Mouse (Mus musculus) midbrain, embryonic 16.5 days (tissue): Measurements from ENCODE around the gene Ldb1. TPM values are rescaled to one million over a fixed set of nuclear protein-coding genes. Genes with fewer than 3 reads are reported as not detected.

ENCODE experiments used
- ATAC-seq: fragments of 200-750 bp; cut with Nextera tagmentation; 2 replicates; pipeline ENCODE4 v1.8.0; 2017; ENCODE audit warnings: moderate TSS enrichment
- H3K27ac ChIP-seq: fragments of 300-500 bp; sonication (generic); 2 replicates; pipeline ENCODE4 v1.5.1; 2014; ENCODE audit warnings: mild to moderate bottlenecking, low read length, mixed read lengths
- H3K27me3 ChIP-seq: fragments of 300-500 bp; sonication (generic); 2 replicates; pipeline ENCODE4 v1.6.1; 2014; ENCODE audit warnings: low read depth, low read length, mixed read lengths; ENCODE audit not compliant: control insufficient read depth, insufficient read depth
- H3K36me3 ChIP-seq: fragments of 300-500 bp; sonication (generic); 2 replicates; pipeline ENCODE4 v1.6.1; 2014; ENCODE audit warnings: mild to moderate bottlenecking, low read length, moderate library complexity, mixed read lengths; ENCODE audit not compliant: control insufficient read depth, insufficient read depth
- H3K4me1 ChIP-seq: fragments of 300-500 bp; sonication (generic); 2 replicates; pipeline ENCODE4 v1.6.1; 2014; ENCODE audit warnings: mild to moderate bottlenecking, low read length, mixed read lengths; ENCODE audit not compliant: control insufficient read depth, insufficient read depth
- H3K4me2 ChIP-seq: fragments of 300-500 bp; sonication (generic); 2 replicates; pipeline ENCODE4 v1.6.1; 2014; ENCODE audit warnings: mild to moderate bottlenecking, low read length, mixed read lengths
- H3K4me3 ChIP-seq: fragments of 300-500 bp; sonication (generic); 2 replicates; pipeline ENCODE4 v1.5.1; 2014; ENCODE audit warnings: low read depth, mild to moderate bottlenecking, low read length, moderate library complexity, mixed read lengths
- H3K9ac ChIP-seq: fragments of 300-500 bp; sonication (generic); 2 replicates; pipeline ENCODE4 v1.6.1; 2014; ENCODE audit warnings: low read depth, low read length, mixed read lengths
- H3K9me3 ChIP-seq: fragments of 300-500 bp; sonication (generic); replicated peaks from 2 replicates; pipeline ENCODE4 v1.6.1; 2014; ENCODE audit warnings: mild to moderate bottlenecking, low read length, mixed read lengths; ENCODE audit not compliant: control insufficient read depth, poor library complexity, severe bottlenecking
- WGBS: fragments of 180-500 bp; shearing (Covaris S2); extraction: QIAGEN DNeasy Blood & Tissue Kit; methylation state at CpG from one replicate; pipeline ENCODE4 v1.1.7; 2014; 5-methylcytosine and 5-hydroxymethylcytosine counted together
- polyA plus RNA-seq: library from polyadenylated mRNA; unstranded; fragments of >200 nt; fragmentation: Nextera tagmentation; extraction: Ambion mirVana; gene quantifications from 2 replicates; pipeline ENCODE4 v1.2.1, GENCODE M21; 2015

Ldb1 gene
- polyA plus RNA-seq, 1 experiment from 2014 or later = 88.1 TPM

- Histone ChIP-seq H3K4me3 (no peak overlapping the region), H3K4me2 (no peak overlapping the region), H3K27ac (no peak overlapping the region), H3K9ac (no peak overlapping the region), H3K36me3 (no peaks in the 10 kb centered on the region), H3K9me3 (no peaks in the 10 kb centered on the region), H3K4me1 (no peaks in the 10 kb centered on the region), H3K27me3 (no peaks in the 10 kb centered on the region)
- ATAC-seq = peak; percentile 68; the same call in 1 of the 2 replicates
- WGBS = 43% methylated on average over 12 of the region's 12 CpGs
Observed at GRCm38 (mm10) chr19:46014572-46015178, 30.3 kb downstream of the Ldb1 start.

GRCm38 (mm10) chr19:46005680-46006079, 39.3 kb downstream of the Ldb1 start:
- no peak overlapping the region for H3K4me2 ChIP-seq
- H3K4me1 ChIP-seq = peaks cover 11% of the 10 kb centered on the region; the same call in 1 of the 2 replicates
- H3K9ac ChIP-seq = no peak overlapping the region
- no peaks in the 10 kb centered on the region; the same call in 1 of the 2 replicates for H3K9me3 ChIP-seq
- WGBS = 90% methylated on average over 7 of the region's 7 CpGs
- no peak overlapping the region for H3K4me3 ChIP-seq
- no peak overlapping the region for H3K27ac ChIP-seq
- peaks cover 10% of the 10 kb centered on the region for H3K27me3 ChIP-seq
- no peaks in the 10 kb centered on the region for H3K36me3 ChIP-seq
- ATAC-seq = no peak

DNA sequence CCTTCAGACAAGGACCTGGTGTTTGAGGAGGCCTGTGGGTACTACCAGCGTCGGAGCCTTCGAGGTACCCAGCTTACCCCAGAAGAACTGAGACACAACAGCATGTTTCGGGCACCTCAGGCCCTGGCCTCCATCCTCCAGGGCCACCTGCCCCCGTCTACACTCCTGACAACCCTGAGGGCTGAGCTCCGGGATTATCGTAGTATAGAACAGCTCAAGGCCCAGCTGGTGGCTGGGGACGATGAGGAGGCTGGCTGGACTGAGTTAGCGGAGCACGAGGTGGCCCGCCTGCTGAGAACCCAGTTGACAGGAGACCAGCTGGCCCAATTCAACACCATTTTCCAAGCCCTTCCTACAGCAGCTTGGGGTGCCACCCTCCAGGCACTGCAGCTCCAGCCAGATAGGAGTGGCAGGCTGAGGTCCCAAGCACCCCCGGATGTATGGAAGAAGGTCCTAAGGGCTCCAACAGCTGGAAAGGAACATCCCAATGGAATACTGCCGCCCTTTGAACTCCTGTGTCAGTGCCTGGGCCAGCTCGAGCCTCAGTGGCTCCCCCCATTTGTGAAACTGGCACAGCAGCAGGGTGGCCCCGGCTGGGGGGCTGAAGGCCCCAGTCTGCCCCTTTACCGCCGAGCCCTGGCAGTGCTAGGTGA, 40.1 kb downstream of the Ldb1 start:
- Histone ChIP-seq H3K9ac (no peak overlapping the region), H3K36me3 (no peaks in the 10 kb centered on the region), H3K9me3 (no peaks in the 10 kb centered on the region; the same call in 1 of the 2 replicates), H3K4me2 (no peak overlapping the region), H3K4me3 (no peak overlapping the region), H3K27me3 (peaks cover 10% of the 10 kb centered on the region), H3K4me1 (peaks cover 11% of the 10 kb centered on the region; the same call in 1 of the 2 replicates), H3K27ac (no peak overlapping the region)
- ATAC-seq = peak; percentile 21; the same call in 1 of the 2 replicates
- 69% methylated on average over 17 of the region's 17 CpGs for WGBS

GRCm38 (mm10) chr19:46003371-46004226, 41.4 kb downstream of the Ldb1 start, which contains the start of gene Hps6:
Gene Hps6, plus strand, starts transcription at chr19:46003508.
- Histone ChIP-seq H3K9me3 (no peaks in the 10 kb centered on the region; the same call in 1 of the 2 replicates), H3K27ac (no peak within 1 kb of the TSS), H3K27me3 (peaks cover 10% of the 10 kb centered on the region), H3K4me1 (peaks cover 12% of the 10 kb centered on the region; the same call in 1 of the 2 replicates), H3K4me3 (peak within 1 kb of the TSS; percentile 55), H3K36me3 (no peaks in the 10 kb centered on the region), H3K4me2 (peak within 1 kb of the TSS; percentile 98), H3K9ac (peak within 1 kb of the TSS; percentile 74)
- 2% methylated on average over 68 of the region's 70 CpGs for WGBS
- ATAC-seq = peak; percentile 53

- ATAC-seq = no peak
- no peak overlapping the region for H3K4me3 ChIP-seq
- H3K4me2 ChIP-seq = no peak overlapping the region
- no peak overlapping the region for H3K27ac ChIP-seq
- H3K9me3 ChIP-seq = no peaks in the 10 kb centered on the region; the same call in 1 of the 2 replicates
- H3K9ac ChIP-seq = no peak overlapping the region
- 85% methylated on average over 9 of the region's 9 CpGs for WGBS
- H3K4me1 ChIP-seq = peaks cover 17% of the 10 kb centered on the region
- H3K27me3 ChIP-seq = peaks cover 10% of the 10 kb centered on the region
- H3K36me3 ChIP-seq = no peaks in the 10 kb centered on the region
Observed at GRCm38 (mm10) chr19:46002279-46002678, 42.7 kb downstream of the Ldb1 start.

- 76% methylated on average over 1 of the region's 1 CpGs for WGBS
Observed at GRCm38 (mm10) chr19:45999378-45999777, 45.6 kb downstream of the Ldb1 start.

GRCm38 (mm10) chr19:45998694-45999217, 46.3 kb downstream of the Ldb1 start:
- WGBS = 8% methylated on average over 8 of the region's 8 CpGs
- peak; percentile 63 for ATAC-seq

More at GRCm38 (mm10) chr19:45999378-45999777, 45.6 kb downstream of the Ldb1 start:
- Histone ChIP-seq H3K4me2 (no peak overlapping the region), H3K9me3 (no peaks in the 10 kb centered on the region; the same call in 1 of the 2 replicates), H3K4me3 (no peak overlapping the region), H3K27me3 (peaks cover 4% of the 10 kb centered on the region), H3K9ac (no peak overlapping the region), H3K27ac (no peak overlapping the region), H3K4me1 (peaks cover 23% of the 10 kb centered on the region), H3K36me3 (no peaks in the 10 kb centered on the region)
- ATAC-seq = no peak

GRCm38 (mm10) chr19:45997785-45998693, 47.0 kb downstream of the Ldb1 start, which contains the start of gene Armh3:
Gene Armh3, minus strand, starts transcription at chr19:45998488.
- Histone ChIP-seq H3K27ac (peak within 1 kb of the TSS; percentile 97), H3K4me3 (peak within 1 kb of the TSS; percentile 75), H3K9me3 (no peaks in the 10 kb centered on the region; the same call in 1 of the 2 replicates), H3K9ac (peak within 1 kb of the TSS; percentile 94), H3K27me3 (no peaks in the 10 kb centered on the region), H3K4me2 (peak within 1 kb of the TSS; percentile 64), H3K36me3 (no peaks in the 10 kb centered on the region), H3K4me1 (peaks cover 12% of the 10 kb centered on the region)
- peak; percentile 94 for ATAC-seq
- 1% methylated on average over 57 of the region's 76 CpGs for WGBS

More at GRCm38 (mm10) chr19:45998694-45999217, 46.3 kb downstream of the Ldb1 start:
- peaks cover 19% of the 10 kb centered on the region for H3K4me1 ChIP-seq
- H3K4me2 ChIP-seq = peak overlapping the region; percentile 63
- no peaks in the 10 kb centered on the region for H3K36me3 ChIP-seq
- peak overlapping the region; percentile 97 for H3K27ac ChIP-seq
- peak overlapping the region; percentile 94 for H3K9ac ChIP-seq
- peak overlapping the region; percentile 75 for H3K4me3 ChIP-seq
- no peaks in the 10 kb centered on the region; the same call in none of the 2 replicates for H3K27me3 ChIP-seq
- no peaks in the 10 kb centered on the region; the same call in 1 of the 2 replicates for H3K9me3 ChIP-seq
